Mouse (Mus musculus): ENCODE measurements around the gene Ldb1.

Gene Ldb1

DNA sequence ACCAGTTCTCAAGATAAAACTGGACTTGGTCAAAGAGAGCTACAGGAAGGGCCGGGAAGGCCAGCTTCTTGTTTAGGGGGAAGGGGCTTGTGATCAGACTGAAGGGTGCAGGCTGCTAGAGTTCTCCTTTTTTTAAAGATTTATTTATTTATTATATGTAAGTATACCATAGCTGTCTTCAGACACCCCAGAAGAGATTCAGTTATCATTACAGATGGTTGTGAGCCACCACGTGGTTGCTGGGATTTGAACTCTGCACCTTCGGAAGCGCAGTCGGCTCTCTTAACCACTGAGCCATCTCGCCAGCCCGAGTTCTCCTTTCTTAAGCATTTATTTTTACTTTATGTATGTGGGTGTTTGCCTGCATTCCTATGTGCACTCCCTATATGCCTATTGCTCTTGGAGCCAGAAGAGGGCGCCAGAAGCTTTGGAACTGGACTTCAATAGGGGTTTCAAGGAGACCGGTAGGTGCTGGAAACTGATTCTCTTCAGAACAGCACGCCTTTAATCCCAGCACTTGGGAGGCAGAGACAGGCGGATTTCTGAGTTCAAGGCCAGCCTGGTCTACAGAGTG is 16.2 kb downstream of the Ldb1 start:
- DNase-seq (ENCODE audit: low read depth, low spot score): peak; percentile 86

DNA sequence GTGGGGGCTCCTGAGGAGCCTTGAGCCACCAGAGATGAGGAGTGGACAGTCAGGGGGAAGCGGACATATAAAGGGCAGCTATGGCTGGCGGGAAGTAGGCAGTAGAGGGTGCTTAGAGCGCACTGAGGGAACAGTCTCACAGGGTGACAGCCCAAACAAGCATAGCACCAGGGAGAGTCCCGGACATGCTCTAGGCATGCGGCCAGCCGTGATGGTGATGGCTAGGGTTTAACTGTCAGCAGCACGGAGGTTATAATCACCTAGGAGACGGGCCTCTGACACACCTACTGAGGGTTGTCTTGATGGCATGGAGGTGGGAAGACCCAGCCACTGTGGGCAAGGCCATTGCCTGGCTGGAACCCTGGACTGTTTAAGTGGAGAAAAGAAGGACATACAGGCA is 18.4 kb downstream of the Ldb1 start:
- no peak for DNase-seq (ENCODE audit: low read depth, low spot score)

DNA sequence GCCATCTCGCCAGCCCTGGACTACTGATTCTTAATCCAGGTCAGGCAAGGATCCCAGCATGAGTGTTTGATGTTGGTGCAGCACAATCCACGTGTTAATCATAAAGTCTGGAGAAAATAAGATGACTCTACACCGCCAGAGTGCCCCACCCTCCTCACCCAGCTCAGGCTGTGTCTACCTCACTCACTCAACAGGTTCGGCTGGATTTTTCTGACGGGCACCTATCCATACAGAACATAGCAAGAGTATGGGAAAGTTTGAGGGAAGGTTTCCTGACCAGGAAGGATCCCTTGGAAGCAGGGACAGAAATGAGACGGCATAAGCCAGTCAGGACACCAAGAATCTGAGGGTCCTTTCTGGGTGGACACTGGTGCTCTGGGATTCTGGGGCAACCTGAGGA is 20.1 kb downstream of the Ldb1 start:
- no peak for DNase-seq (ENCODE audit: low read depth, low spot score)

DNA sequence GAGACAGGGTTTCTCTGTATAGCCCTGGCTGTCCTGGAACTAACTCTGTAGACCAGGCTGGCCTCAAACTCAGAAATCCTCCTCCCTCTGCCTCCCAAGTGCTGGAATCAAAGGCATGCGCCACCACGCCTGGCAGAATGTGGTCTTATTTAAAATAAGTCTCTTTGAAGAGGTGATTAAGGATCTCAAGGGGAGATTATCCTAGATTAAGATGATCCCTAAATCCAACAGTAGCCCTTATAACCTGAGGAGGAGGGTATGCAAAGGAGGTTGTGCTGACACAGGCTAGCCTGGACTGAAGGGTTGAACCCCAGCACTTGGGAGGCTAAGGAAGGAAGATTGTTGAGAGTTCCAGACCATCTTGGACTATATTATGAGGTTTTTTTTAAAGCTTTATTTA is 29.0 kb downstream of the Ldb1 start:
- DNase-seq (ENCODE audit: low read depth, low spot score): no peak

DNA sequence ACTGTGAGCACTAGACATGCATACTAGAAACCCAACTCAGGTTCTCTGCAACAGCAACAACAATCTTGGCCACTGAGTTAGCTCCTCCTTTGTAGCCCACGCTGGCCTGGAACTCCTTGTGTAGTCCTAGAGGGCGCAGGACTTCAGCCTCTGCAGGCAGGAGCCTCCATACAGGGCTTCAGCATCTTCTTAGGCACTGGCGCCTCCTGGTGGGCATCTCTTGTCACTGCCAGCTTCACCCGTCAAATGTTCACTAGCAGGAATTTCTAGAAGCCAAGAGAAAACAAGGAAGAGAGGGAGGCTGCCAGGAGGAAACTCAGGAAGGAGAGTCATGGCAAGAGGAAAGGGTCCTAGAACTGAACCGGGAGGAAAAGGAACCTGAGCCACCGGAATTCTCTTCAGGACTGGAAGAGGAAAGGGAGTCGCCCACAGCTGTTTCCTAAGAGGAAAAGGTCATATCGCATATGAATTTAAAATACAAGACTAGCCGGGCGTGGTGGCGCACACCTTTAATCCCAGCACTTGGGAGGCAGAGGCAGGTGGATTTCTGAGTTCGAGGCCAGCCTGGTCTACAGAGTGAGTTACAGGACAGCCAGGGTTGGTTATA is 30.3 kb downstream of the Ldb1 start:
- DNase-seq (ENCODE audit: low read depth, low spot score): peak; percentile 96

DNA sequence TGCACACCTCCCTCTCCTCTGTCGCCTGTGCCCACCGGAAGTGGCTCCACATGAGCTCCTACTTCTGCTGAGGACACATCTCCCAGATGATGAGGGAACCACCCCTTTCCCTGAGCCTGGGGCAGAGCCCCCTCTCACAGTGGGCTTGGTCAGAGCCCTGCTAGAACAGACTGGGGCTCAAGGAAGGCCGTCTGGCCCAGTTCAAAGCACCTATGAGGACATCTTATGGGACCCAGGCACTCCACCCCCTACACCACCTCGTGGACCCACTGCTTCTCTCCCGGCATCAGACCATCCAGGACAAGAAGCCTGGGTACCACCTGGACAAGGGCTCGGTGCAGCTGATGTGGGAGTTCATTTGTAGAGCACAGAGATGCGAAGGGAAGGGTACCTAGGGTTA is 39.3 kb downstream of the Ldb1 start:
- DNase-seq (ENCODE audit: low read depth, low spot score): no peak

DNA sequence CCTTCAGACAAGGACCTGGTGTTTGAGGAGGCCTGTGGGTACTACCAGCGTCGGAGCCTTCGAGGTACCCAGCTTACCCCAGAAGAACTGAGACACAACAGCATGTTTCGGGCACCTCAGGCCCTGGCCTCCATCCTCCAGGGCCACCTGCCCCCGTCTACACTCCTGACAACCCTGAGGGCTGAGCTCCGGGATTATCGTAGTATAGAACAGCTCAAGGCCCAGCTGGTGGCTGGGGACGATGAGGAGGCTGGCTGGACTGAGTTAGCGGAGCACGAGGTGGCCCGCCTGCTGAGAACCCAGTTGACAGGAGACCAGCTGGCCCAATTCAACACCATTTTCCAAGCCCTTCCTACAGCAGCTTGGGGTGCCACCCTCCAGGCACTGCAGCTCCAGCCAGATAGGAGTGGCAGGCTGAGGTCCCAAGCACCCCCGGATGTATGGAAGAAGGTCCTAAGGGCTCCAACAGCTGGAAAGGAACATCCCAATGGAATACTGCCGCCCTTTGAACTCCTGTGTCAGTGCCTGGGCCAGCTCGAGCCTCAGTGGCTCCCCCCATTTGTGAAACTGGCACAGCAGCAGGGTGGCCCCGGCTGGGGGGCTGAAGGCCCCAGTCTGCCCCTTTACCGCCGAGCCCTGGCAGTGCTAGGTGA is 40.1 kb downstream of the Ldb1 start:
- no peak for DNase-seq (ENCODE audit: low read depth, low spot score)

DNA sequence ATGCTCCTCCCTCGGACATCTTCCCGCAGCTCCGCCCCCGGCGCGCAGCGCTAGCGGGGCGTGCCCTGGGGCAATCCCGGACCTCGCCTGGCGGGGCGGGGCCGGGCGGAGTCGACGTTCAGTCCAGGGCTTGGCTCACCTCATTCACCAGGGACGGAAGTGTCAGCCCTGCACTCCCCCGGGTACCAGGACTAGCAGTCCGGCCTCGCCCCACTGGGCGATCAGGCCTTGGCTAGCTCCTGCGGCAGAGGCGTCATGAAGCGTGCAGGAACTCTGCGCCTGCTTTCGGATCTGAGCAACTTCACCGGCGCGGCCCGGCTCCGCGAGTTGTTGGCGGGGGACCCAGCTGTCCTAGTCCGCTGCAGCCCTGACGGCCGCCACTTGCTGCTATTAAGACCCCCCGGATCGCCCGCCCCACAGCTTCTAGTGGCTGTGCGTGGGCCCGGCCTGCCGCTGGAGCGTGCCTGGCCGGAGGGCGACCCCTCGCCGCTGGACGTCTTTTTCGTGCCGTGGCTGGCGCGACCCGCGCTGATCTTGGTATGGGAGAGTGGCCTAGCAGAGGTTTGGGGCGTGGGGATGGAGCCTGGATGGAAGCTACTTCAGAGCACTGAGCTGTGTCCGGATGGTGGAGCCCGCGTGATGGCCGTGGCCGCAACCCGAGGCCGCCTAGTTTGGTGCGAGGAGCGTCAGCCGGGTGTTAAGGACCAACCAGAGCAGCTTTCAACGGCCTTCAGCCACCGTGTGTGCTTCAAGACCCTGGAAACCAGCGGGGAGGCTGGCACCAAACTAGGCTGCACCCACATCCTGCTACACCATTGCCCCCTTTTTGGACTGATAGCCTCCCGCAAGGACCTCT is 41.4 kb downstream of the Ldb1 start, which contains the start of gene Hps6:
TSS of gene Hps6 (plus strand) at position 138 of the 856 bp plus-strand sequence.
- DNase-seq (ENCODE audit: low read depth, low spot score): peak; percentile 86

DNA sequence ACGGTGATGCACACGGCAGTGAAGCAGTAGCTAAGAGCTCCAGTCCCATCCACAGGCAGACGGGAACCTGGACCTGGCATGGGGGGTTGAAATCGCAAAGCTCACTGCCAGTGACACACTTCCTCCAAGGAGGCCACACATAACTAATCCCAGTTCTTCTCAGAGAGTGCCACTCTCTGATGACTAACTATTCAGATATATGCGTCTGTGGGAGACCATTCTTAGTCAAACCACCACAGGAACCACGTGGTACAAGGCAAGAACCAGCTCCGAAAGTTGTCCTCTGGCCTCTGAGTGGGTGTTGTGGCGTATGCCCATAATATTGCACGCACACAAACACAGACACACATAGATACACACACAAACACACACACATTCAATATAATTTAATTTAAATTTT is 42.7 kb downstream of the Ldb1 start:
- no peak for DNase-seq (ENCODE audit: low read depth, low spot score)

DNA sequence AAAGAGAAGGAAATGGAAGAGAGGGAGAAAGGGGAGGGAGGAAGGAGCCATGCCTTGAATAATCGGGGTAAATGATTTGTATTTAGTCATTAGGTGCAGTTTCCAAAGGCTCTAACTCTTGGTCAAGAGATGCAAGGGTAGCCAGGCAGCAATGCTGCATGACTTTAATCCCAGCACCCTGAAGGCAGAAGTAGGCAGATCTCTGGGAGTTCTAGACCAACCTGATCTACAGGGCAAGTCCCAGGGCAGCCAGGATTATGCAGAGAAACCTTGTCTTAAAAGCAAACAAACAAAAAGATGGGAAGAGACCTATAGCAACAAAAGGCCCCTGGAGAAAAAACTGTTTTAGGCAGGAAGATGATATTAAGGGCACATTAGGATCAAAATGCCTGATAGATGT is 45.6 kb downstream of the Ldb1 start:
- DNase-seq (ENCODE audit: low read depth, low spot score): no peak

DNA sequence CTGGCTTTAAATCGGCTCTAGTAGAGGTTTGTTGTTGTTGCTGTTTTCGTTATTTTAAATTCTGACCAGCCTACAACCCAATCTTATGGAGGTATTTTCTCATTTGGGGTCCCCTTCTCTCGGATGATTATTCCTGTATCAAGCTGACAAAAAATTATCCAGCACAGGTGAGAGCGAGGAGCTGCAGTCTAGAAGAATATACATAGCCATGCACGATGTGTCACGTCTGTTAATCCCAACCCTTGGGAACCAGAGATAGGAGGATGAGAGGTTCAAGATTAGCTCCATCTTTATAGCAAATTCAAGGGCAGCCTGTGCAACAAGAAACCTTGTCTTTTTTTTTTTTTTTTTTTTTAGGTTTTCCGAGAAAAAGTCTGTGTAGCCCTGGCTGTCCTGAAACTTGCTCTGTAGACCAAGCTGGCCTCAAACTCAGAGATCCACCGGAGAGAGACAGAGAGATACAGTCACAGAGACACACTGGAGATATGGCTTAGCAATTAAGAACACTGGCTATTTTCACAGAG is 46.3 kb downstream of the Ldb1 start:
- DNase-seq (ENCODE audit: low read depth, low spot score): no peak

DNA sequence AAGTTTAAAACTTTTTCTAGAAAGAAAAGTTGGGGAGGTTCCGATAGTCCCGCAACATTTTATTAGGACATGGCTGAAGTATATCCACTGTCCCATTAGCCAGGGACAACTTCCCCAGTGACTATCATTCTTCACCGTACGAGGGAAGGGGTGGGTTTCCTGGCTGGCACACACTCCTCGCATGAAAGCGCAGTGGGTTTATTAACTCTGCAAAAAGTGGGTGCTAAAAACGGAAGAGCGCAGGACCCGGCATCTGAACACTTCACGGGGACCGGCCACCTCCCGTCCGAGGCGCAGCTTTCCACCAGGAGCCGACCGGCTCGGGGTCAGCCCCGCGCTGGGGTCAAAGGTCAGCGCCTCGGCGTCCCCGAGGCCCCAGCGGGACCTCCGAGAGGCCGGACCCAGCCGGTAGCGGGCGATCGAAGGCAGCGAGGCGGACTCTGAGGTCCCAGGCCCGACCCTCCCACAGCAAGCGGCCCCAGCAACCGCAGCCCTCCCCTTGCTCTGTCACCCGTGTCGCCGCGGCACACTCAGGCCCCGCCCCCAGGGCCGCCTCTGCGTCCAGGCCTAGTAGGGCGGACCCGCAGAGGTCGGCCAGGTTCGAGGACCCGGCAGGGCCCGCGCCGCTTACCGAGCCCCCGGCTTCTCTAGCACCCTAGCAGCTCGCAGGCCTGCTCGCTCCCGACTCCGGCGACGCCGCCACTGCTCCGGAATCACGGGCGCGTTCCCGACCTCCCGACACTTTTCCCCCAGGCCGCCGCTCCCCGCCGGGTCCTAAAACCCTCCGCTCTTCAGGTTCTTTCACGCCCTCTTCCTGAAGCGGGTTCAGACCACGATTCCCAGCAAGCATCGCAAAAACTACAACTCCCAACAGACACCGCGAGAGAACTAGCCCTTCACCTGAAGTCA is 47.0 kb downstream of the Ldb1 start, which contains the start of gene Armh3:
TSS of gene Armh3 (minus strand) at position 704 of the 909 bp plus-strand sequence.
- peak; percentile 95 for DNase-seq (ENCODE audit: low read depth, low spot score)

DNA sequence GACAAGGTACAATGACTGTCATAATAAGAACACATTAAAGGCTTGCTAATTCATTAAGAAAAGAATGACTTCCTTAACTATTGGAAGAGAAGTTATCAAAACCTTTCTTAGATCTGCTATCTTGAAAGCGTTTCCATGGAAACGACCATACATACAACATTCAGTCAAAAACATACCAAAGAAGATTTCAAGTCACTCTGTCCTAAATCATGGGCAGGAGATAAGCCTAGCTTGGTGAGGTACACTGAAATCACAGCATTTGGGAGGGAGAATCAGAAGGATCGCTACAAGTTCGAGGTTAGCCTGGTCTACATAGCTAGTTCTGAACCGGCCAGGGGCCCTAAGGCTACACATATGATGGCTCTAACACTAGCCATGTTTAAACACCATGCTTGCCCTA is 47.6 kb downstream of the Ldb1 start:
- DNase-seq (ENCODE audit: low read depth, low spot score): no peak

DNA sequence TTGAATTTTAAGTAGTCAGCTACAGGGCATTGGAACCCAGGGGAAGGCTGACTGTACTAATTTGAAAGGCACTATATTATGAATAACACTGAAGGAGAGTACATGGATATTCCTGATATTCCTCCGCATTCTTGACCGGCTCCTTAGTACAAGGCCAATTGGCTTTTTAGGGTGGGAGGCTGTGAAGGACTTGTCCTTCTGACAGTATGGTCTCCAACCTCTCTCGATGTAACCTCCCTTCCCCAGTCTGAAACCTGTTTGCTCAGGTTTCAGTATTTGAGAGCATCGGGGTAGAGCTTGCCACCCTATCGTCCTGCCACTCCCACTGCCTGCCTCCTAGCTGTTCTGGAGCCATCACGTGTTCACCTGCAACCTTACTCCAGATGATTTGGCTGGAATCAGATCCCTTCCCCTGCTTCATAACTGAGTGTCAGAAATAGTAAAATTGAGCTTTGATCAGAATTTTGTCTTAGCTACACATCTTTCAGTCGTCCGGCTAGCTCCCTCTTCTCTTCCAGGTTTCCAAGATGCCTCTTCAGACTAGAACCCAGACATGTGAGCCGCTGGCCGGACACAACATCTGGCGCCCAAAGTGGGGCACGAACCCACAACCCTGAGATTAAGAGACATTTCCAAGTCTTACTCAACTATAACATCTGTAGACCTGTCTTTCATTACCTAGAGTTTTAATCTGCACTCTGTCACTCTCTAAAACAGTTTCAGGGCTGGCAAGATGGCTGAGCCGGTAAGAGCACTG is 50.9 kb downstream of the Ldb1 start:
- peak; percentile 79 for DNase-seq (ENCODE audit: low read depth, low spot score)

DNA sequence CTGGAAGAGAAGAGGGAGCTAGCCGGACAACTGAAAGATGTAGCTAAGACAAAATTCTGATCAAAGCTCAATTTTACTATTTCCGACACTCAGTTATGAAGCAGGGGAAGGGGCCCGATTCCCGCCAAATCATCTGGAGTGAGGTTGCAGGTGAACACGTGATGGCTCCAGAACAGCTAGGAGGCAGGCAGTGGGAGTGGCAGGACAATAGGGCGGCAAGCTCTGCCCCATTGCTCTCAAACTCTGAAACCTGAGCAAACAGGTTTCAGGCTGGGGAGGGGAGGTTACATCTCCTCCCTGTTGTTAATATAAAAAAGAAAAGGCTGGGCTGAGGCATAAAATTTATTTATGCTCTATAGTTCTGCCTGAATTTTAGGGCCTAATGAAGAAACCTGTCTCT is 51.6 kb downstream of the Ldb1 start:
- DNase-seq (ENCODE audit: low read depth, low spot score): peak; percentile 81

DNA sequence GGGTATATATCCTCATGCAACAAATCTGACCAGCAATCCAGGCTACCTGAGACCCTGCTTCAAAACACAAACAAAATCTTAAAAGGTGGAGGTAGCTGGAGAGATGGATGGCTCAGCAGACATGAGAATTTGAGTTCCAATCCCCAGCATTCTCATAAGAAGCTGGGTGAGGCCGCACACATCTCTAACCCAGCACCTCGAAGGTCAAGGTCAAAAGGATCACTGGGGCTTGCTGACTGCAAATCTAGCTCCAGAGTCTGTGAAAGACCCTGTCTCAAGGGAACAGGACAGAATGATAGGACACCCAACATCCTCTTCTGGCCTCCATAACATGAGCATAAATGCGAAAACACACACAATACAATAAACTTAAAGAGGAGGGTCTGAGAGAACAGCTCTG is 53.8 kb downstream of the Ldb1 start:
- DNase-seq (ENCODE audit: low read depth, low spot score): peak; percentile 40

DNA sequence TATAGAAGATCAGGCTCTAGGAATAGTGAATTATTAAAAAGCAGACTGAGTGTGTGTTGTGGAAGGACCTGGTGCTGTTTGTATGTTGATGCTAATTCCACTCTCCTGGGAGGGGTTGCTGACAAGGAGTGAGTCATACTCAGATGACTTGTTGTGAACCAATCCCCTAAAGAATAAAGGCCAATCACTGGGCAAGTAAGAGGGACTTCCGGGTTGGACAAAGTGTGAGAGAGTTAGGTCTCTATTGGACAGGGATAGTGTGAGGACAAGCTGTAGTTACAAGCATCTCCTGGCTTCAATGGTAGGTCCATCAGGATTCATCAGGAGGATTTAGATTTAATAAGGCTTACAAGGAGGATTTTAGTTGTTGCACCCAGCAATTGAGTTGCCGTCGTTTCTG is 56.8 kb downstream of the Ldb1 start:
- DNase-seq (ENCODE audit: low read depth, low spot score): no peak

DNA sequence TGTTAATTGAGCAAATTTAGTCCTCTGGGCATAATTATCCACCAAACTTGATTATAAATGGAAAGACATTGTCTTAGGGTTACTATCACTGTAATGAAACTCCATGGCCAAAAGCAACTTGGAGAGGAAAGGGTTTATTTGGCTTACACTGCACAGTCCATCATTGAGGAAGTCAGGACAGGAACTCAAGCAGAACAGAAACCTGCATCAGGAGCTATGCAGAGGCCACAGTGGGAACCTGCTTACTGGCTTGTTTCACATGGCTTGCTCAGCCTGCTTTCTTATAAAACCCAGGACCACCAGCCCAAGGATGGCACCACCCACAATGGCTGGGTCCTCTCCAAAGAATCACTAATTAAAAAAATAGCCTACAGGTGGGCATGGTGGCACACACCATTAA is 60.6 kb downstream of the Ldb1 start:
- no peak for DNase-seq (ENCODE audit: low read depth, low spot score)

All from ES-CJ7 (cell line).